Mouse (Mus musculus): ENCODE measurements around the gene Prr19.

The Prr19 gene

GRCm38 (mm10) chr7:25293191-25293739, 7.9 kb upstream of the Prr19 start:
- DNase-seq = peak in 1 of 2 experiments; percentile 20

GRCm38 (mm10) chr7:25294495-25294894, 6.7 kb upstream of the Prr19 start:
- no peak for DNase-seq

GRCm38 (mm10) chr7:25294960-25295722, 6.1 kb upstream of the Prr19 start:
- peak in 1 of 2 experiments; percentile 13 for DNase-seq

GRCm38 (mm10) chr7:25296945-25297453, 4.2 kb upstream of the Prr19 start:
- peak in 1 of 2 experiments; percentile 57 for DNase-seq

- DNase-seq = peak; percentile 92 to 94
Measured at GRCm38 (mm10) chr7:25297454-25298325, 3.5 kb upstream of the Prr19 start, which contains the start of gene Pafah1b3. Pafah1b3 (minus strand) TSS chr7:25297986.

GRCm38 (mm10) chr7:25303003-25303684, 1.9 kb downstream of the Prr19 start:
- no peak for DNase-seq

GRCm38 (mm10) chr7:25303685-25304006, 2.4 kb downstream of the Prr19 start:
- no peak for DNase-seq

GRCm38 (mm10) chr7:25305481-25305880, 4.3 kb downstream of the Prr19 start:
- DNase-seq = no peak

GRCm38 (mm10) chr7:25305956-25306613, 4.9 kb downstream of the Prr19 start, which contains the start of gene Tmem145:
Tmem145 (plus strand) TSS chr7:25306106.
- peak; percentile 86 to 88 for DNase-seq

- DNase-seq = no peak
Measured at GRCm38 (mm10) chr7:25306614-25306996, 5.4 kb downstream of the Prr19 start.

GRCm38 (mm10) chr7:25308702-25309318, 7.6 kb downstream of the Prr19 start:
- DNase-seq = no peak

- DNase-seq = no peak
Measured at GRCm38 (mm10) chr7:25309425-25309824, 8.2 kb downstream of the Prr19 start.

GRCm38 (mm10) chr7:25311193-25311592, 10.0 kb downstream of the Prr19 start:
- DNase-seq = no peak

GRCm38 (mm10) chr7:25313325-25313724, 12.1 kb downstream of the Prr19 start:
- no peak for DNase-seq

GRCm38 (mm10) chr7:25314606-25315305, 13.5 kb downstream of the Prr19 start:
- peak in 1 of 2 experiments; percentile 43 for DNase-seq

GRCm38 (mm10) chr7:25315306-25316041, 14.3 kb downstream of the Prr19 start:
- DNase-seq = peak; percentile 59 to 71

GRCm38 (mm10) chr7:25316532-25317445, 15.6 kb downstream of the Prr19 start, which contains the start of gene Megf8:
Megf8 (plus strand) TSS chr7:25317164.
- peak; percentile 98 to 99 for DNase-seq

- DNase-seq = peak; percentile 59 to 62
Measured at GRCm38 (mm10) chr7:25317446-25317999, 16.3 kb downstream of the Prr19 start.

All from cerebellum, postnatal 14 days (tissue).